In genomic region chr4:143112985-143113384, GRCm38 (mm10) we compare ENCODE assay signal across 8 mouse cellular contexts.
A peak's percentile ranks its signal among the peaks of the same experiment; 100 is the strongest.
DNase-seq lines count a peak whose midpoint lies in the region; ATAC-seq and TF ChIP-seq lines count a peak whose summit lies in the region.

No protein-coding gene starts in this region.

- intact Hi-C loops in gastrocnemius, postnatal 36 days (cut with DNase I) = loop anchor here (2.0 to 5.0 kb wide), 2 partner anchors 86 to 126 kb away; no protein-coding TSS in a partner anchor
- intact Hi-C loops in left cerebral cortex, postnatal 4 days (cut with DNase I) = loop anchor here (10.0 kb wide), 1 partner anchor 122 kb away; no protein-coding TSS in a partner anchor

- no peak overlapping the region for H3K27ac ChIP-seq in cerebellum, adult 2 months (ENCODE audit: insufficient read depth, low read length)

- TF ChIP-seq POLR2A in cerebellum, adult 2 months (IDR thresholded peaks at IDR 0.05; ENCODE audit: borderline replicate concordance, insufficient read depth, low read length) = no peak

- DNase-seq in layer of hippocampus, adult 11-12 months (ENCODE audit: low spot score) = peak; percentile 70
- DNase-seq in layer of hippocampus, adult 9-11 months = no peak
- peak; percentile 61 for DNase-seq in NIH3T3 (ENCODE audit: low read depth)
- DNase-seq in cerebellum, adult 2 months = peak; percentile 44 to 63
- peak; percentile 64 to 71 for DNase-seq in gastrocnemius, postnatal 36 days
- DNase-seq in left cerebral cortex, postnatal 4 days = peak; percentile 70
- DNase-seq in thymus, postnatal 25 days = peak; percentile 74

- TF ChIP-seq CTCF in cerebellum, adult 2 months (IDR thresholded peaks at IDR 0.05; ENCODE audit: borderline replicate concordance, insufficient read depth, low read depth, low read length) = peak; percentile 63

- H3K4me1 ChIP-seq in cerebellum, adult 2 months (ENCODE audit: control insufficient read depth, insufficient read depth, low read length) = peaks cover 12% of the 10 kb centered on the region

- H3K27me3 ChIP-seq in cerebellum, adult 2 months (ENCODE audit: control insufficient read depth, insufficient read depth, low read length) = no peaks in the 10 kb centered on the region

- H3K4me3 ChIP-seq in cerebellum, adult 2 months (replicated peaks; ENCODE audit: insufficient read depth, low read depth, low read length) = no peak overlapping the region

- 37% methylated on average over 6 of the region's 6 CpGs for WGBS in cerebellum, adult 2 months

- peak; percentile 33; the same call in 1 of the 2 replicates for ATAC-seq in neutrophil, adult 5-6 weeks (ENCODE audit: extremely low read depth, insufficient number of reproducible peaks, low FRiP score, poor library complexity, severe bottlenecking)
